Mouse (Mus musculus): ENCODE measurements around the gene Maz.

GRCm38 (mm10) chr7:127020031-127020430 is 6.8 kb downstream of the Maz start:
- TF ChIP-seq POLR2A (IDR thresholded peaks at IDR 0.05; ENCODE audit: borderline replicate concordance, low read depth, low read length) = no peak
- TF ChIP-seq CTCF (IDR thresholded peaks at IDR 0.05; ENCODE audit: low read depth, low read length) = no peak

Data from bone marrow macrophage, adult 2 months (primary cell).